Mouse (Mus musculus): Measurements from ENCODE around the gene Tmcc3. TPM values are rescaled to one million over a fixed set of nuclear protein-coding genes. Genes with fewer than 3 reads are reported as not detected.
A peak's percentile ranks its signal among the peaks of the same experiment; 100 is the strongest.

Tmcc3 gene
- polyA plus RNA-seq, 1 experiment from 2014 or later = 2.8 TPM

- peaks cover 2% of the 10 kb centered on the region; the same call in 1 of the 2 replicates for H3K4me1 ChIP-seq (replicated peaks; ENCODE audit: control insufficient read depth, insufficient read depth, low read length)
- H3K9ac ChIP-seq (ENCODE audit: low read length) = no peak overlapping the region
- no peak overlapping the region for H3K27ac ChIP-seq (ENCODE audit: low read depth, low read length)
- no peak overlapping the region for H3K4me3 ChIP-seq (ENCODE audit: low read depth, low read length)
- H3K36me3 ChIP-seq (ENCODE audit: control insufficient read depth, insufficient read depth, low read length) = no peaks in the 10 kb centered on the region
- H3K4me2 ChIP-seq (ENCODE audit: low read depth, low read length, severe bottlenecking) = no peak overlapping the region
- H3K9me3 ChIP-seq (ENCODE audit: control insufficient read depth, low read length) = no peaks in the 10 kb centered on the region
- no peaks in the 10 kb centered on the region for H3K27me3 ChIP-seq (ENCODE audit: control insufficient read depth, insufficient read depth, low read length)
- DNase-seq (ENCODE audit: low spot score) (no peak), ATAC-seq (replicated peaks; ENCODE audit: low FRiP score) (no peak)
- WGBS = 85% methylated on average over 16 of the region's 16 CpGs
Observed at GRCm38 (mm10) chr10:94505248-94505772, 193.6 kb downstream of the Tmcc3 start.

DNA sequence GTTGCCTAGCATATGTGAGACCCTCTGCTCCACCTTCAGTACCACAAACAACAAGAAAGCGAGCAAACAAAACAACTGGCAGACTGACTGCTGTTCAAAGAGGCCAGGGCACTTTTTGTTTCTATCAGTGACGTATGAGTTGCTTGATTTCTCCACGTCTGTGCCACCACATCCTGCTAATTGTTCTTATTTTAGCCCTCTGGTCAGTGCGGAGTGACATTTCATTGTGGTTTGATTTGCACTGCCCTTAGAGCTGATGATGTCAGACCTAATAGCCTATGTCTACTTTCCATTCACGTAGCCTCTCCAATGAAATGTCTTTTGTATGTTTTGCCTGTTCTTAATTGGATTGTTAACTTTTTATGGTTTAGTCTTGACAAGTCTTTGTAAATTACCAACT, 197.1 kb downstream of the Tmcc3 start:
- WGBS = 66% methylated on average over 5 of the region's 5 CpGs

DNA sequence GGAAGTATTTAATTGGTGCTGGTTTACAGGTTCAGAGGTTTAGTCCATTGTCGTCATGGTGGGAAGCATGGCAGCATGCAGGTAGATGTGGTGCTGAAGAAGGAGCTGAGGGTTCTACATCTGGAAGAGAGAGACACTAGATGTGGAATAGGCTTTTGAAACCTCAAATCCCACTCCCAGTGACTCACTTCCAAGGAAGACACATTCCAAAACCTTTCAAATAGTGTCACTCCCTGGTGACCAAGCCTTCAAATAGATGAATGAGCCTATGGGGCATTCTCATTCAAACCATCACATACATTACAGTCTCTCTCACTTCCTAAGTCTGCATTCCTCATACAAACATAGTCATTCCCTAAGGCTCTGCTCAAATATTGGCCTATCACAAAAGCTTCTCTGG, 201.0 kb downstream of the Tmcc3 start:
- Histone ChIP-seq H3K36me3 (ENCODE audit: control insufficient read depth, insufficient read depth, low read length) (no peaks in the 10 kb centered on the region), H3K4me2 (ENCODE audit: low read depth, low read length, severe bottlenecking) (no peak overlapping the region), H3K27me3 (ENCODE audit: control insufficient read depth, insufficient read depth, low read length) (peaks cover 2% of the 10 kb centered on the region; the same call in 1 of the 2 replicates), H3K27ac (ENCODE audit: low read depth, low read length) (no peak overlapping the region), H3K9ac (ENCODE audit: low read length) (no peak overlapping the region), H3K4me3 (ENCODE audit: low read depth, low read length) (no peak overlapping the region), H3K9me3 (ENCODE audit: control insufficient read depth, low read length) (no peaks in the 10 kb centered on the region), H3K4me1 (replicated peaks; ENCODE audit: control insufficient read depth, insufficient read depth, low read length) (peaks cover 3% of the 10 kb centered on the region; the same call in 1 of the 2 replicates)
- WGBS = 87% methylated on average over 1 of the region's 1 CpGs
- DNase-seq (ENCODE audit: low spot score) (no peak), ATAC-seq (replicated peaks; ENCODE audit: low FRiP score) (no peak)

More for the DNA sequence above, 197.1 kb downstream of the Tmcc3 start:
- Histone ChIP-seq H3K4me1 (replicated peaks; ENCODE audit: control insufficient read depth, insufficient read depth, low read length) (no peaks in the 10 kb centered on the region), H3K9ac (ENCODE audit: low read length) (no peak overlapping the region), H3K27ac (ENCODE audit: low read depth, low read length) (no peak overlapping the region), H3K9me3 (ENCODE audit: control insufficient read depth, low read length) (no peaks in the 10 kb centered on the region), H3K4me2 (ENCODE audit: low read depth, low read length, severe bottlenecking) (no peak overlapping the region), H3K27me3 (ENCODE audit: control insufficient read depth, insufficient read depth, low read length) (no peaks in the 10 kb centered on the region), H3K4me3 (ENCODE audit: low read depth, low read length) (no peak overlapping the region), H3K36me3 (ENCODE audit: control insufficient read depth, insufficient read depth, low read length) (no peaks in the 10 kb centered on the region)
- ATAC-seq (replicated peaks; ENCODE audit: low FRiP score) = no peak
- no peak for DNase-seq (ENCODE audit: low spot score)

DNA sequence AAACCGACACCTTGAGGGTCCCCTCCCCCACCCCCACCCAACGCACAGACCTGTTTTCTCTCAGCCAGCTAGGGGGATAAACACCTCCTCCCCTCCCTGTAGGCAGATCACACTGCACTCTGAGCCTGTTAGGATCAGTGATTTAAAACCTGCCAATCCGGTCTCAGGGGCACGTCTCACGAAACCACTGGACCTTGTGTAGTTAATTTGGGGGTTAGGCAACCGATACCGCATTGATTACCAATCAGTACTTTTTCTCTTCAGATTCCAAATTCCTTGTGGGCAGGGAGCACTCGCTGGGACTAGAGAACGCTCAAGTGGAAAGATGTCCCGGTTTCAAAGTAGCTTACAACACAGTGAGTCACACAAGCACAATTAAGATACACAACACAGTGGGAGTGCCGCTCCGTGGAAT, 202.3 kb downstream of the Tmcc3 start:
- Histone ChIP-seq H3K27ac (ENCODE audit: low read depth, low read length) (no peak overlapping the region), H3K4me1 (replicated peaks; ENCODE audit: control insufficient read depth, insufficient read depth, low read length) (peaks cover 3% of the 10 kb centered on the region; the same call in 1 of the 2 replicates), H3K9me3 (ENCODE audit: control insufficient read depth, low read length) (no peaks in the 10 kb centered on the region), H3K9ac (ENCODE audit: low read length) (peak overlapping the region; percentile 67; the same call in 1 of the 2 replicates), H3K27me3 (ENCODE audit: control insufficient read depth, insufficient read depth, low read length) (peaks cover 2% of the 10 kb centered on the region; the same call in 1 of the 2 replicates), H3K36me3 (ENCODE audit: control insufficient read depth, insufficient read depth, low read length) (no peaks in the 10 kb centered on the region), H3K4me3 (ENCODE audit: low read depth, low read length) (peak overlapping the region; percentile 72), H3K4me2 (ENCODE audit: low read depth, low read length, severe bottlenecking) (peak overlapping the region; percentile 97)
- peak; percentile 51 for DNase-seq (ENCODE audit: low spot score)
- ATAC-seq (replicated peaks; ENCODE audit: low FRiP score) = no peak
- under 1% methylated on average over 12 of the region's 12 CpGs for WGBS

- peak overlapping the region; percentile 72 for H3K4me3 ChIP-seq (ENCODE audit: low read depth, low read length)
- no peaks in the 10 kb centered on the region for H3K9me3 ChIP-seq (ENCODE audit: control insufficient read depth, low read length)
- H3K9ac ChIP-seq (ENCODE audit: low read length) = peak overlapping the region; percentile 67
- peak; percentile 87 for ATAC-seq (replicated peaks; ENCODE audit: low FRiP score)
- no peaks in the 10 kb centered on the region for H3K36me3 ChIP-seq (ENCODE audit: control insufficient read depth, insufficient read depth, low read length)
- H3K27me3 ChIP-seq (ENCODE audit: control insufficient read depth, insufficient read depth, low read length) = peaks cover 2% of the 10 kb centered on the region; the same call in 1 of the 2 replicates
- no peak for DNase-seq (ENCODE audit: low spot score)
- peaks cover 3% of the 10 kb centered on the region; the same call in 1 of the 2 replicates for H3K4me1 ChIP-seq (replicated peaks; ENCODE audit: control insufficient read depth, insufficient read depth, low read length)
- peak overlapping the region; percentile 97 for H3K4me2 ChIP-seq (ENCODE audit: low read depth, low read length, severe bottlenecking)
- under 1% methylated on average over 71 of the region's 71 CpGs for WGBS
- H3K27ac ChIP-seq (ENCODE audit: low read depth, low read length) = peak overlapping the region; percentile 37; the same call in 1 of the 2 replicates
Observed at GRCm38 (mm10) chr10:94514506-94515178, 202.9 kb downstream of the Tmcc3 start.

DNA sequence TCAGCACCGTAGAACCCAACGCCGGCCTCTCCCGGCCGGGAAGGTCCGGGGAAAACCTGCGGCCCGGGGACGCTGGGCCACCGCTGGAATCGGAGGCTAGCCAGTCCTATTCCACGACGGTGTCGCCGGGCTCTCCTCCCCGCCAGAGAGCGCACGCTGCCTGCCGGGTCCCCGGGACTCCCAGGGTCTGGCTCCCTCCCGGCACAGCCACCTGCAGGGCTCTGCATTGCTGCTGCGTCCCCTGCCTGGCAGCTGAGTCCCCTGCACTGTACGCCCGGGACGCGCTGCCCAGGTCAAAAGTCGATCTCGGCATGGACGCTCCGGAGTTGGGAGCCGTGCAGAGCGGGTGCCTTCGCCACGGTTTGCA, 203.4 kb downstream of the Tmcc3 start:
- DNase-seq (ENCODE audit: low spot score) (peak; percentile 85), ATAC-seq (replicated peaks; ENCODE audit: low FRiP score) (peak; percentile 88)
- Histone ChIP-seq H3K4me2 (ENCODE audit: low read depth, low read length, severe bottlenecking) (peak overlapping the region; percentile 97), H3K4me3 (ENCODE audit: low read depth, low read length) (peak overlapping the region; percentile 72), H3K27ac (ENCODE audit: low read depth, low read length) (peak overlapping the region; percentile 37; the same call in 1 of the 2 replicates), H3K9ac (ENCODE audit: low read length) (peak overlapping the region; percentile 67), H3K4me1 (replicated peaks; ENCODE audit: control insufficient read depth, insufficient read depth, low read length) (peaks cover 3% of the 10 kb centered on the region; the same call in 1 of the 2 replicates), H3K9me3 (ENCODE audit: control insufficient read depth, low read length) (no peaks in the 10 kb centered on the region), H3K36me3 (ENCODE audit: control insufficient read depth, insufficient read depth, low read length) (no peaks in the 10 kb centered on the region), H3K27me3 (ENCODE audit: control insufficient read depth, insufficient read depth, low read length) (peaks cover 2% of the 10 kb centered on the region; the same call in 1 of the 2 replicates)
- WGBS = 0% methylated on average over 29 of the region's 34 CpGs

GRCm38 (mm10) chr10:94515583-94515982, 203.8 kb downstream of the Tmcc3 start:
- Histone ChIP-seq H3K27me3 (ENCODE audit: control insufficient read depth, insufficient read depth, low read length) (peaks cover 2% of the 10 kb centered on the region; the same call in 1 of the 2 replicates), H3K4me2 (ENCODE audit: low read depth, low read length, severe bottlenecking) (peak overlapping the region; percentile 97), H3K9ac (ENCODE audit: low read length) (peak overlapping the region; percentile 67), H3K4me3 (ENCODE audit: low read depth, low read length) (peak overlapping the region; percentile 72), H3K4me1 (replicated peaks; ENCODE audit: control insufficient read depth, insufficient read depth, low read length) (peaks cover 3% of the 10 kb centered on the region; the same call in 1 of the 2 replicates), H3K9me3 (ENCODE audit: control insufficient read depth, low read length) (no peaks in the 10 kb centered on the region), H3K27ac (ENCODE audit: low read depth, low read length) (no peak overlapping the region), H3K36me3 (ENCODE audit: control insufficient read depth, insufficient read depth, low read length) (no peaks in the 10 kb centered on the region)
- ATAC-seq (replicated peaks; ENCODE audit: low FRiP score) (no peak), DNase-seq (ENCODE audit: low spot score) (no peak)
- under 1% methylated on average over 10 of the region's 10 CpGs for WGBS

DNA sequence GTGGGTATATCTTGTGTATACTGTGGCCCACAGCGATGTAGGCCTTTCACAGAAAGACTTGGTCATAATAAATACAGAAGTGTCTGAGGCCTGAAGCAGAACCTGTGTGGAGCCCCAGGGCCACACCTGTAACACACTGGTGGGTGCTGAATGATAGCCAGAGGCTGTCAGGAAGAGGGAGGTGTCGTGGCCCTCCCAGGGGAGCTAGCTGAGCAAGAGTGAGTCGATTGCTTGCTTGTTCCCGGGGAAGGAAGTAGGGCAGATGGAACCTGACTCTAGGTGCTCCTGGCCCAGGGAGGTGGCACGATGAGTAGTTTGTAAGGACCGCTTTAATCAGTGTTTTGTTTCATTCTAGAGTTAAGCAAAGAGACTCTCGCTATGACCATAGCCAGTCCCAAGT, 208.1 kb downstream of the Tmcc3 start:
- Histone ChIP-seq H3K27ac (ENCODE audit: low read depth, low read length) (no peak overlapping the region), H3K4me2 (ENCODE audit: low read depth, low read length, severe bottlenecking) (no peak overlapping the region), H3K9ac (ENCODE audit: low read length) (no peak overlapping the region), H3K4me3 (ENCODE audit: low read depth, low read length) (no peak overlapping the region), H3K27me3 (ENCODE audit: control insufficient read depth, insufficient read depth, low read length) (peaks cover 2% of the 10 kb centered on the region; the same call in 1 of the 2 replicates), H3K4me1 (replicated peaks; ENCODE audit: control insufficient read depth, insufficient read depth, low read length) (peaks cover 8% of the 10 kb centered on the region), H3K9me3 (ENCODE audit: control insufficient read depth, low read length) (no peaks in the 10 kb centered on the region), H3K36me3 (ENCODE audit: control insufficient read depth, insufficient read depth, low read length) (no peaks in the 10 kb centered on the region)
- ATAC-seq (replicated peaks; ENCODE audit: low FRiP score) (no peak), DNase-seq (ENCODE audit: low spot score) (no peak)
- 64% methylated on average over 7 of the region's 7 CpGs for WGBS

Measured in forebrain, embryonic 11.5 days (tissue).